Mouse (Mus musculus): Measurements from ENCODE around the gene Olfr5.
"Not testable (repeated sequence)": the region's sequence is repeated elsewhere in the genome, so short reads cannot be mapped to it uniquely, and the experiment has no call there.

The Olfr5 gene

GRCm38 (mm10) chr7:6486841-6487240, at the start of gene Olfr5:
Gene Olfr5, minus strand, starts transcription at chr7:6486941.
- no peak for DNase-seq (ENCODE audit: low read depth, low spot score)

DNA sequence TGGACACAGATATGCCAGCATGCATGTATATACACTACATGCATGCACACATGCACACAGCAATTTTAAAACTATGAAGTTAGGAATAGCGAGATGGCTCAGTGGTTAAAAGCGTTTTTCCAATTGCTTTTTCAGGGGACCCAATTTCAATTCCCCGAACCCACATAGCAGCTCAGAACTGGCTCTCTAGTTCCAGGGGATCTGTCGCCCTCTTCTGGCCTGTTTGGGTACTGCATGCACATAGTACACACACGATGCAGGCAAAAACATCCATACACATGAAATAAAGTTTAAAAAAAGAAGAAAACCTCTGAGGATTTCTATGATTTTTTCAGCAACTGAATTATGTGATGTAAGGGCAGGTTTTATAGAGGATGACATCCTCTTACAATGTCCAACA, 39.4 kb upstream of the Olfr5 start:
- peak; percentile 32 for DNase-seq (ENCODE audit: low read depth, low spot score)

DNA sequence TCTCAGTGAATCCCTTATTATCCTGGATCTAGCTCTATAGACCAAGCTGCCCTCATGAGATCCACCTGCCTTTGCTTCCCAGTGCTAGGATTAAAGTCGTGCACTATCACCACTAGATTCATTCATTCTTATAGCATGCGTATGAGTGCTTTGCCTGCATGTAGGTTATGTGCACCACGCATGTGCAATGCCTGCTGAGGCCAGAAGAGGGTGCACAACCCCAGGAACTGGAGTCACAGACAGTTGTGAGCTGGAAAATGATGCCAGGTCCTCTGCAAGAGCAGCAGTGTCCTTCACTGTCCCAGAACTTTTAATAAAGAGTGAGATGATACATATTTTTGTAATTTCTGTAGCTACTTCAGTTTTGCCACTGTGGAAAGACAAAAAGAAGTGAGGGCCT, 38.3 kb upstream of the Olfr5 start:
- DNase-seq (ENCODE audit: low read depth, low spot score), result no peak

GRCm38 (mm10) chr7:6522850-6523249, 36.1 kb upstream of the Olfr5 start, which contains the start of gene Olfr1349:
Gene Olfr1349, minus strand, starts transcription at chr7:6522950.
- no peak for DNase-seq (ENCODE audit: low read depth, low spot score)

DNA sequence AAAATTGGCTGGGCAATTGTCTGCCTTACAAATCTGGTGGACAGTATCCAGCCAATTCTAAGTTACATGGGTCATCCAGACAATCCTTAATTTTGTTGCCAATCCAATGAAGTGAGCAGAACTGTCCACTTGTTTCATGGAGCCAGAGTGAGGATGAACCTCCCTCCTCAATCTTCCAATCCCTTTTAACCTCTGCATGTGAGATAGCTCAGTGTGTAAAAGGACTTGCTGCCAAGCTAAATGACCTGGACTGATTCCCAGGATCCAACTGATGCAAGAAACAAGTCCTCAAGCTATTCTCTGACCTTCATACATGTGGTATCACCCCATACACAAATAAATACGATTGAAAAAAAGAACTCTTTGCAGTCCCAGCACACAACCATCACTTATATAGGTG, 34.9 kb upstream of the Olfr5 start:
- no peak for DNase-seq (ENCODE audit: low read depth, low spot score)

- no peak for DNase-seq (ENCODE audit: low read depth, low spot score)
These were observed 21.9 kb upstream of the Olfr5 start, which contains the start of gene Olfr1348 for GRCm38 (mm10) chr7:6508648-6509047. Gene Olfr1348, minus strand, starts transcription at chr7:6508748.

GRCm38 (mm10) chr7:6499655-6500054, 12.9 kb upstream of the Olfr5 start, which contains the start of gene Olfr1347:
Gene Olfr1347, minus strand, starts transcription at chr7:6499755.
- no peak for DNase-seq (ENCODE audit: low read depth, low spot score)

DNA sequence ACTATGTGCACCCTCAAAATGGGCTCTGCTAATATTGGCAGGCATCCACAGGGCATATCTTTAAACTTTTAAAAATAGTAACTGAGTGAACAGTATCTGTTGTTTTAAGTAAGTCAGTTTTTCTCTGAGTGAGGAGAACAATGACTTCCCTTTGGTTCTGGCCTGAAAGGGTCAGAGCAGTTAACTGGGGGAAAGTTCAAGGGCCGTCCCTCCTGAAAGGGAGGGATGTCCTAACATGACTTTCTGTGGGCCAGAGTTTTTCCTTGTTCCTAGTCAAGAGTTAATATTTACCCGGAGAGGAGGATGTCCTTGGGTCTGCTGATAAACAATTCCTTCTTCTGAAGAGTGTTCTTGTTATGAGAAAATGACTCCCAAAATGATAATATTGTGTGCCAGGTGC, 9.1 kb downstream of the Olfr5 start:
- DNase-seq (ENCODE audit: low read depth, low spot score), result not testable (repeated sequence)

- no peak for DNase-seq (ENCODE audit: low read depth, low spot score)
These were observed 19.8 kb downstream of the Olfr5 start, which contains the start of gene Olfr1346 for GRCm38 (mm10) chr7:6466951-6467350. Gene Olfr1346, plus strand, starts transcription at chr7:6467101.

DNA sequence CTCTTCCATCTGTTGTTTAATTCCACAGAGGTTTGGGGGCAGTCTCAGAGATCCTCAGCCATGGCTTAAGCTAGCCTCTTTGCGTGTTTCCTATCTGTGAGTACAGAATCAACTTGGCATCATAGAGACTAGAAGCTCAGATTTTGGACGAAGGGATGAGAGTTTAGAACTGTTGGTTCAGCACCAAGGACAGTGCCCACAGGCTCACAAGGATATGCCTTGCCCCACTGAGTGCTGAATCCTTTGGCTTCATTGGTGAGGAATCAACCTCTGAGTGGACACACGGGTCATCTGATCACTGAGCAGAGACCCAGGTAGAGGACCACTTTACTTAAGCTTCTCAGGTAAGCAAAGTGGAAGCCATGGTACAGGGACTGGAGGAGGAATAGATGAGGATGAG, 30.3 kb downstream of the Olfr5 start:
- peak; percentile 27 for DNase-seq (ENCODE audit: low read depth, low spot score)

- DNase-seq (ENCODE audit: low read depth, low spot score), result no peak
These were observed 30.9 kb downstream of the Olfr5 start, which contains the start of gene Olfr1336 for GRCm38 (mm10) chr7:6455868-6456267. Gene Olfr1336, plus strand, starts transcription at chr7:6456168.

GRCm38 (mm10) chr7:6447771-6448170, 39.0 kb downstream of the Olfr5 start:
- no peak for DNase-seq (ENCODE audit: low read depth, low spot score)

- DNase-seq (ENCODE audit: low read depth, low spot score), result no peak
These were observed 45.6 kb downstream of the Olfr5 start for GRCm38 (mm10) chr7:6441173-6441572.

DNA sequence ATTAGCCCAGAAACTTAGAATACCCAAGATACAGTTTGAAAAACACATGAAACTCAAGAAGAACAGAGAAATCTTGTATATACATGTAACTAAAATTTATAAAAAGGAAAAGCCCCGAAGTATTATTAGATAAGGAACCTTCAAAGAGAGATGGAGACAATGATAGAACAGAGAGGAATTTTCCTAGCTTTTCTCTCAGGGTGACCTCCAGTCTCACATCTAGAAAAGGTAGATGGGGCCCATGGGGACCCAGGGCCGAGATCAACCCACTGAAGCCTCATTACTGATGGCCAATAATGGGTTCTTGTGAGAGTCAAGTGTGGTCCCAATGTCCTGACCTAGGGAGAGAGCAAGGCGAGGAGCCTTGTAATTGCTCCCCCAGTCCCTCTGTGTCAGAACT, 48.4 kb downstream of the Olfr5 start, which contains the start of gene Olfr1344:
TSS of gene Olfr1344 (plus strand) at position 301 of the 400 bp plus-strand sequence.
- no peak for DNase-seq (ENCODE audit: low read depth, low spot score)

DNA sequence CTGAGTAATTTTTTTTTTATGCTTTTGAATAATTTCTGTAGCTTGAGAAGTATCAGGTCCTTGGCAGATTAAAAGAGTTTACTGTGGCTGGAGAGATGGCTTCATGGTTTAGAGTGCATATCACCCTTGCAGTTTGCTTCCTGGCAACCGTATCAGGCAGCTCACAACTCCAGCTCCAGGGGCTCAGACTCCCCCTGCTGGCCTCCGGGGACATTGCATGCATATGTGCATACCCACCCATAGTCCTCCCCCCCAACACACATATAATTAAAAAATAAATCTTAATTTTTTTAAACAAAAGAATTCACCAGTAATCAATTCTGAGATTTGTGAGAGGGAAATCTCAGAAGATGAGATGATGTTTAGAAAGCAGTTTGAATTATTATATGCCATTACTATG, 56.4 kb downstream of the Olfr5 start:
- DNase-seq (ENCODE audit: low read depth, low spot score), result peak; percentile 36

DNA sequence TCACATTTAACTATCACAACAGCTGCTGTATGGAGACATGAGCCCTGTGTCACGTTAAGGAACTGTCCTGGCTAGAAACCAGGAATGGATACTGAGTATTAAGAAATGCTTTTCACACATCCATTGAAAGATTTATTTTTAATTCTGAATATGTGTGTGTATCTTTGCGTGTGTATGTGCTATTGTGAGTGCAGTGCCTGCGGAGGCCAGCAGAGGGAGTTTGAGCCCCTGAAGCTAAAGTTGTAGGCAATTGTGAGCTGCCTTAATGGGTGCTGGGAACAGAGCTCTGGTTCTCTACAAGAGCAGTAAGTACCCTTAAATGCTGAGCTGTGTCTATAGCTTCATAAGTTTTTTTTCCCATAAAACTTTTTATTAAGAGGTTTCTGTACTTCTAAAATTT, 57.4 kb downstream of the Olfr5 start:
- DNase-seq (ENCODE audit: low read depth, low spot score), result peak; percentile 3
